Mouse (Mus musculus): ENCODE data around the gene Mmp9.

- no peak for TF ChIP-seq CTCF (IDR thresholded peaks at IDR 0.05; ENCODE audit: control insufficient read depth, insufficient read depth, insufficient read length)
- TF ChIP-seq MYOG (IDR thresholded peaks at IDR 0.05; ENCODE audit: control insufficient read depth, extremely low read depth, insufficient read length), result no peak
- TF ChIP-seq MYOD1 (IDR thresholded peaks at IDR 0.05; ENCODE audit: control insufficient read depth, insufficient read length, low read depth), result no peak
- TF ChIP-seq MAX (IDR thresholded peaks at IDR 0.05), result no peak
- TF ChIP-seq USF1 (IDR thresholded peaks at IDR 0.05; ENCODE audit: low read depth), result no peak
- TF ChIP-seq CEBPB (IDR thresholded peaks at IDR 0.05; ENCODE audit: low read depth), result no peak
Observed at GRCm38 (mm10) chr2:164909100-164909499, 31.5 kb upstream of the Mmp9 start.
